ENCODE assay signal across 24 mouse cellular contexts in the genomic region with DNA sequence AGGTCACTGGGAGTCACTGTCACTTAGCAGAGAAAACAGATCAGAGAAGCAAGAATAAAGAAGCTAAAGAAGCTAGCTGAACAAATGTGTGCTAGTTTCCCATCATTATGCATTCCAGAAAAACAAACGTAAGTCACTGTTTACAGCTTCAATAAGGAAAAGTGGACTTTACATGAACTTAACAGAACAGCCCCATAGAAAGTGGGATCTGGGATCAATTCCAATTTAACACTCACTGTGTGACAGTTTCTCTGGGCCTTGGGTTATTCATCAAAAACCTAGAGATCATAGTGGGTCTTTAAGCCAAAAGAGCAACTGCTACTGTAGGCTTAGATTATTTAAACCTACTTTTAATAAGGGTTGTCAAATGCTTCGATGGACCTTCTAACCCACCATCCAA.
"Had no signal": no experiment of that assay in that cellular context is flagged by ENCODE, and none has a peak within 500 bp of the region (broad histone marks: within the 10 kb centered on the region; RNA-seq: fewer than 3 reads in every experiment).

No protein-coding gene starts in this region.

- H3K4me2 ChIP-seq: heart, embryonic 11.5 days; heart, embryonic 13.5 days; heart, embryonic 15.5 days; hindbrain, embryonic 13.5 days; hindbrain, embryonic 15.5 days; limb, embryonic 13.5 days; limb, embryonic 15.5 days; liver, embryonic 12.5 days had no signal

- H3K9ac ChIP-seq: heart, embryonic 13.5 days; heart, embryonic 15.5 days; hindbrain, embryonic 13.5 days; hindbrain, embryonic 15.5 days; limb, embryonic 13.5 days; limb, embryonic 15.5 days; liver, embryonic 12.5 days had no signal

- H3K27ac ChIP-seq: heart, adult 2 months; heart, embryonic 13.5 days; heart, embryonic 15.5 days; hindbrain, embryonic 13.5 days; hindbrain, embryonic 15.5 days; hindbrain, postnatal 0 days; limb, embryonic 13.5 days; limb, embryonic 15.5 days; liver, embryonic 12.5 days had no signal

- DNase-seq: gastrocnemius, postnatal 14 days; gastrocnemius, postnatal 36 days; heart, adult 11 months; heart, adult 2 months; heart, postnatal 14 days; heart, postnatal 36 days; kidney, adult 11 months; kidney, adult 2 months; kidney, adult 9 months; kidney, postnatal 14 days; kidney, postnatal 36 days; layer of hippocampus, adult 9-11 months; layer of hippocampus, postnatal 36 days; left cerebral cortex, postnatal 4 days had no signal

- ATAC-seq: hindbrain, postnatal 0 days; intestine, embryonic 16.5 days; liver, embryonic 12.5 days had no signal

- H3K36me3 ChIP-seq: heart, embryonic 13.5 days; heart, embryonic 15.5 days; hindbrain, embryonic 13.5 days; hindbrain, embryonic 15.5 days; limb, embryonic 13.5 days; limb, embryonic 15.5 days; liver, embryonic 12.5 days had no signal

- H3K4me3 ChIP-seq: heart, adult 2 months; heart, embryonic 13.5 days; heart, embryonic 15.5 days; hindbrain, embryonic 13.5 days; hindbrain, embryonic 15.5 days; limb, embryonic 13.5 days; limb, embryonic 15.5 days; liver, embryonic 12.5 days had no signal

- H3K4me1 ChIP-seq: hindbrain, embryonic 13.5 days; hindbrain, embryonic 15.5 days; liver, embryonic 12.5 days had no signal

- H3K27me3 ChIP-seq: heart, embryonic 13.5 days; heart, embryonic 15.5 days; hindbrain, embryonic 13.5 days; hindbrain, embryonic 15.5 days; limb, embryonic 13.5 days; limb, embryonic 15.5 days; liver, embryonic 12.5 days had no signal

- H3K9me3 ChIP-seq: heart, embryonic 13.5 days; heart, embryonic 15.5 days; hindbrain, embryonic 13.5 days; hindbrain, embryonic 15.5 days; limb, embryonic 13.5 days; limb, embryonic 15.5 days; liver, embryonic 12.5 days had no signal
